Mouse (Mus musculus): Measurements from ENCODE around the gene Mical3. TPM values are rescaled to one million over a fixed set of nuclear protein-coding genes. Genes with fewer than 3 reads are reported as not detected.
A peak's percentile ranks its signal among the peaks of the same experiment; 100 is the strongest.
"Not testable (repeated sequence)": the region's sequence is repeated elsewhere in the genome, so short reads cannot be mapped to it uniquely, and the experiment has no call there.

Mical3 gene
- polyA plus RNA-seq, 1 experiment from 2014 or later = 28.1 TPM

- Histone ChIP-seq H3K4me2 (no peak overlapping the region), H3K36me3 (no peaks in the 10 kb centered on the region), H3K4me3 (no peak overlapping the region), H3K4me1 (replicated peaks) (peaks cover 21% of the 10 kb centered on the region), H3K27ac (replicated peaks) (no peak overlapping the region), H3K27me3 (peaks cover 7% of the 10 kb centered on the region), H3K9ac (no peak overlapping the region), H3K9me3 (no peaks in the 10 kb centered on the region)
- no peak for ATAC-seq (ENCODE audit: low read depth)
- WGBS = 82% methylated on average over 2 of the region's 2 CpGs
Observed at GRCm38 (mm10) chr6:120912931-120913330, 217.9 kb downstream of the Mical3 start.

GRCm38 (mm10) chr6:120911213-120912007, 219.4 kb downstream of the Mical3 start:
- H3K27me3 ChIP-seq = peaks cover 7% of the 10 kb centered on the region
- H3K4me1 ChIP-seq (replicated peaks) = peaks cover 21% of the 10 kb centered on the region
- no peak overlapping the region for H3K27ac ChIP-seq (replicated peaks)
- no peak overlapping the region for H3K4me2 ChIP-seq
- WGBS = 81% methylated on average over 13 of the region's 13 CpGs
- ATAC-seq (ENCODE audit: low read depth) = no peak
- no peak overlapping the region for H3K9ac ChIP-seq
- H3K4me3 ChIP-seq = no peak overlapping the region
- H3K36me3 ChIP-seq = no peaks in the 10 kb centered on the region
- no peaks in the 10 kb centered on the region for H3K9me3 ChIP-seq

GRCm38 (mm10) chr6:120909501-120909900, 221.3 kb downstream of the Mical3 start:
- 76% methylated on average over 3 of the region's 3 CpGs for WGBS
- H3K4me3 ChIP-seq = no peak overlapping the region
- no peaks in the 10 kb centered on the region for H3K27me3 ChIP-seq
- no peak overlapping the region for H3K4me2 ChIP-seq
- no peak overlapping the region for H3K9ac ChIP-seq
- H3K9me3 ChIP-seq = no peaks in the 10 kb centered on the region
- H3K27ac ChIP-seq (replicated peaks) = no peak overlapping the region
- H3K4me1 ChIP-seq (replicated peaks) = peaks cover 3% of the 10 kb centered on the region; the same call in 1 of the 2 replicates
- H3K36me3 ChIP-seq = no peaks in the 10 kb centered on the region
- ATAC-seq (ENCODE audit: low read depth) = no peak

GRCm38 (mm10) chr6:120907876-120908597, 222.8 kb downstream of the Mical3 start:
- not testable (repeated sequence) for H3K27me3 ChIP-seq; H3K4me3 ChIP-seq; H3K4me2 ChIP-seq; H3K27ac ChIP-seq (replicated peaks); ATAC-seq (ENCODE audit: low read depth); H3K9ac ChIP-seq; H3K9me3 ChIP-seq; H3K4me1 ChIP-seq (replicated peaks); H3K36me3 ChIP-seq
- 88% methylated on average over 10 of the region's 10 CpGs for WGBS

GRCm38 (mm10) chr6:120906521-120906920, 224.3 kb downstream of the Mical3 start:
- H3K27me3 ChIP-seq = no peaks in the 10 kb centered on the region
- no peak overlapping the region for H3K4me3 ChIP-seq
- no peaks in the 10 kb centered on the region for H3K36me3 ChIP-seq
- H3K9me3 ChIP-seq = no peaks in the 10 kb centered on the region
- H3K27ac ChIP-seq (replicated peaks) = no peak overlapping the region
- no peak for ATAC-seq (ENCODE audit: low read depth)
- H3K4me1 ChIP-seq (replicated peaks) = no peaks in the 10 kb centered on the region
- WGBS = 95% methylated on average over 6 of the region's 6 CpGs
- no peak overlapping the region for H3K4me2 ChIP-seq
- no peak overlapping the region for H3K9ac ChIP-seq

- no peak for ATAC-seq (ENCODE audit: low read depth)
- Histone ChIP-seq H3K27ac (replicated peaks) (no peak overlapping the region), H3K4me1 (replicated peaks) (no peaks in the 10 kb centered on the region), H3K27me3 (no peaks in the 10 kb centered on the region), H3K4me3 (no peak overlapping the region), H3K9me3 (no peaks in the 10 kb centered on the region), H3K9ac (no peak overlapping the region), H3K36me3 (no peaks in the 10 kb centered on the region), H3K4me2 (no peak overlapping the region)
- WGBS = 81% methylated on average over 5 of the region's 5 CpGs
Observed at GRCm38 (mm10) chr6:120905111-120905510, 225.7 kb downstream of the Mical3 start.

GRCm38 (mm10) chr6:120903961-120904360, 226.8 kb downstream of the Mical3 start:
- H3K36me3 ChIP-seq = no peaks in the 10 kb centered on the region
- no peaks in the 10 kb centered on the region for H3K9me3 ChIP-seq
- ATAC-seq (ENCODE audit: low read depth) = no peak
- H3K4me2 ChIP-seq = no peak overlapping the region
- no peak overlapping the region for H3K4me3 ChIP-seq
- H3K27me3 ChIP-seq = no peaks in the 10 kb centered on the region
- WGBS = 88% methylated on average over 11 of the region's 11 CpGs
- H3K9ac ChIP-seq = no peak overlapping the region
- H3K27ac ChIP-seq (replicated peaks) = no peak overlapping the region
- H3K4me1 ChIP-seq (replicated peaks) = no peaks in the 10 kb centered on the region

- H3K4me1 ChIP-seq (replicated peaks) = no peaks in the 10 kb centered on the region
- no peaks in the 10 kb centered on the region for H3K27me3 ChIP-seq
- whole genome bisulfite sequencing = 64% methylated on average over 5 of the region's 5 CpGs
- no peak overlapping the region for H3K4me3 ChIP-seq
- H3K36me3 ChIP-seq = no peaks in the 10 kb centered on the region
- H3K27ac ChIP-seq (replicated peaks) = no peak overlapping the region
- no peak for ATAC-seq (ENCODE audit: low read depth)
- no peak overlapping the region for H3K9ac ChIP-seq
- no peaks in the 10 kb centered on the region for H3K9me3 ChIP-seq
- H3K4me2 ChIP-seq = no peak overlapping the region
Observed at GRCm38 (mm10) chr6:120903450-120903912, 227.3 kb downstream of the Mical3 start.

GRCm38 (mm10) chr6:120901776-120902645, 228.8 kb downstream of the Mical3 start:
- no peak overlapping the region for H3K9ac ChIP-seq
- H3K4me1 ChIP-seq (replicated peaks) = no peaks in the 10 kb centered on the region
- no peaks in the 10 kb centered on the region for H3K9me3 ChIP-seq
- H3K4me3 ChIP-seq = no peak overlapping the region
- no peak overlapping the region for H3K4me2 ChIP-seq
- no peaks in the 10 kb centered on the region for H3K36me3 ChIP-seq
- WGBS = 88% methylated on average over 14 of the region's 14 CpGs
- no peak overlapping the region for H3K27ac ChIP-seq (replicated peaks)
- no peaks in the 10 kb centered on the region for H3K27me3 ChIP-seq
- no peak for ATAC-seq (ENCODE audit: low read depth)

GRCm38 (mm10) chr6:120898188-120898833, 232.5 kb downstream of the Mical3 start:
- Histone ChIP-seq H3K36me3 (peaks cover 20% of the 10 kb centered on the region), H3K4me1 (replicated peaks) (no peaks in the 10 kb centered on the region), H3K4me3 (no peak overlapping the region), H3K27me3 (no peaks in the 10 kb centered on the region), H3K9me3 (no peaks in the 10 kb centered on the region), H3K4me2 (no peak overlapping the region), H3K27ac (replicated peaks) (no peak overlapping the region), H3K9ac (no peak overlapping the region)
- peak; percentile 71; the same call in 1 of the 2 replicates for ATAC-seq (ENCODE audit: low read depth)
- WGBS = 67% methylated on average over 6 of the region's 6 CpGs

GRCm38 (mm10) chr6:120894524-120894923, 236.3 kb downstream of the Mical3 start:
- H3K36me3 ChIP-seq = peaks cover 56% of the 10 kb centered on the region
- no peak for ATAC-seq (ENCODE audit: low read depth)
- no peaks in the 10 kb centered on the region for H3K27me3 ChIP-seq
- no peaks in the 10 kb centered on the region for H3K9me3 ChIP-seq
- WGBS = 91% methylated on average over 9 of the region's 9 CpGs
- no peak overlapping the region for H3K9ac ChIP-seq
- no peak overlapping the region for H3K4me2 ChIP-seq
- no peak overlapping the region for H3K27ac ChIP-seq (replicated peaks)
- no peak overlapping the region for H3K4me3 ChIP-seq
- H3K4me1 ChIP-seq (replicated peaks) = no peaks in the 10 kb centered on the region
